Mouse (Mus musculus): Measurements from ENCODE around the gene Zfp385b. TPM values are rescaled to one million over a fixed set of nuclear protein-coding genes. Genes with fewer than 3 reads are reported as not detected.
A peak's percentile ranks its signal among the peaks of the same experiment; 100 is the strongest.

Zfp385b gene
- polyA plus RNA-seq, 1 experiment from 2014 or later: 2.0 TPM

GRCm38 (mm10) chr2:77817357-77817894 is 2.0 kb downstream of the Zfp385b start:
- no peak overlapping the region for H3K9ac ChIP-seq (ENCODE audit: low read length)
- no peak for ATAC-seq (ENCODE audit: insufficient read depth, low FRiP score, low TSS enrichment)
- DNase-seq (ENCODE audit: low spot score): no peak
- no peaks in the 10 kb centered on the region for H3K36me3 ChIP-seq (ENCODE audit: control insufficient read depth, insufficient read depth, low read length)
- H3K4me1 ChIP-seq (ENCODE audit: control insufficient read depth, insufficient read depth, low read length): no peaks in the 10 kb centered on the region
- peaks cover 17% of the 10 kb centered on the region for H3K27me3 ChIP-seq (ENCODE audit: control insufficient read depth, insufficient read depth, low read length)
- peak overlapping the region; percentile 100 for H3K4me2 ChIP-seq (ENCODE audit: low read depth)
- 32% methylated on average over 12 of the region's 12 CpGs for WGBS
- H3K4me3 ChIP-seq (ENCODE audit: low read depth, low read length): peak overlapping the region; percentile 62
- no peak overlapping the region for H3K27ac ChIP-seq (ENCODE audit: low read depth, low read length)
- H3K9me3 ChIP-seq (ENCODE audit: control insufficient read depth, low read length): no peaks in the 10 kb centered on the region

DNA sequence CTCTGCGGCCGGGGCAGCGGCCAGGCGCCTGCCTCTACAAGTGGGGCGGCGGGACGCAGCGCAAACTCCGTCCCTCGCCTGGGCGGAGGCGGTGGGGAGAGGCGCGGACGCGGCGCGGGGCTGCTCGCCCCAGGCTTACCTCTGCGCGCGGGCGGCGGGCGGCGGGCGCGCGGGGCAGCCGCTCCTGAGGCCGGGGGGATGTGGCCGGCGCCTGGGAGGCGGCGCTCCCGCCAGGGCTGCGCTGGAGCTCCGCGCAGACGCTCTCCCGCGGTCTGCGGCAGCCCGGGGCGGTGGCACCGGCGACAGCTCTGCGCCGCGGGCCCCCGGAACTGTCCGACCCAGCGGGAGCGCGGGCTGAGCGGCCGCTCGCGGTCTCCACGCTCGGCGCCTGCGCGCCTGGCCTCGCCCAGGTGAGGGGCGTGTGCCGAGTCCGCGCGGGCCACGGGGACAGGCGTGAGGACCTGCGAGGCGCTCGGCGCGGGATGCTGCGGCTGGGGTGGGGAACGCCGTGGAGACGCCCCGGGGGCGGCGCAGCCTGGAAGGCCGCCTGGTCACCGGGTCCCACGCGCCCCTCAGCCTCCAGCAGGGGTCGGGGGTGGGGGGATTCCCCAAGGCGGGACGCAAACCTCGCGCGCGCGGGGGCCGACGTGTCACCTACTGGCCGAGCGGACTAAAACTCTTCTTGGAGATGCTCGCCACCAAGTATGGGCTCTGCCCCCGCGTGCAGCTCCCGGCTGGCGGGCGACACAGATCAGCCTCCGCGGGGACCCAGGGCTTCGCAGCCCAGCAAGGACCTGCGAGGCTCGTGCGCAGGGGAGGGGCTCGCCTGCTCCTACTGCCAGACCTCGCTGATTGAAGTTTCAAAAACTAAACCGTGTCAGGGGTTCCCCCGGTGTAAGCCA is 2.8 kb downstream of the Zfp385b start:
- Histone ChIP-seq H3K4me2 (ENCODE audit: low read depth) (peak overlapping the region; percentile 100), H3K27me3 (ENCODE audit: control insufficient read depth, insufficient read depth, low read length) (peaks cover 17% of the 10 kb centered on the region), H3K9ac (ENCODE audit: low read length) (peak overlapping the region; percentile 47), H3K4me3 (ENCODE audit: low read depth, low read length) (peak overlapping the region; percentile 62), H3K36me3 (ENCODE audit: control insufficient read depth, insufficient read depth, low read length) (no peaks in the 10 kb centered on the region), H3K4me1 (ENCODE audit: control insufficient read depth, insufficient read depth, low read length) (no peaks in the 10 kb centered on the region), H3K27ac (ENCODE audit: low read depth, low read length) (no peak overlapping the region), H3K9me3 (ENCODE audit: control insufficient read depth, low read length) (no peaks in the 10 kb centered on the region)
- under 1% methylated on average over 98 of the region's 116 CpGs for WGBS
- DNase-seq (ENCODE audit: low spot score) (peak; percentile 60), ATAC-seq (ENCODE audit: insufficient read depth, low FRiP score, low TSS enrichment) (peak; percentile 85)

DNA sequence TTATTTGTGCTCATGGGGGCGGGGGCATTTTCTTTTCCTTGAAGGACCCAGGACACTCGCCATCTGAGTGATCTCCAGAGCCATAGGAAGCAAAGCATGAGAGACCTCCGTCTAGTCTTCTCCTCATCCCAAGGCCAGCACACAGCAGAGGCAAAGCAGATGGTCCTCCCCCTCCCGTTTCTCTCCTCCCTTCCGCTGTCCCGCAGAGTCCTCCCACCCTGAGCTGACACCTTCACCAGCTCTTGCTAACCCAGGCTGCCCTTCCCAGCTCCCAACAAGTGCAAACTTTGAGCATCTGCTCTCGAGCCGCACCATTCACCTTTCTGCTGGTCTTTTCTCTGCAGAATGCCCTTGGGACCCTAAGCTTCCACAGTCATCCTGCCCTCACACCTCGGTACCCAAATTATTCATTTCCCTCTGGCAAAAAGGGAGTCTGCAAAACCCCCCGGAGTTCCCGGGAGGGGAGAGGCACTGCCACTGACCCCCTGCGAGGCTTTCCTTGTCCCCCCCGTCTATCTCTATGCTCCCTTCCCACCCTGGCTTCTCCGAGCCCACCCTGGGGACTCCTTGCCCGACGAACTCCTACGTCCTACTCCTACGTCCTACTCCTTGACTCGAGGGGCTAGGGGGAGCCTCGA is 3.5 kb downstream of the Zfp385b start:
- no peak overlapping the region for H3K27ac ChIP-seq (ENCODE audit: low read depth, low read length)
- DNase-seq (ENCODE audit: low spot score): no peak
- peak overlapping the region; percentile 62 for H3K4me3 ChIP-seq (ENCODE audit: low read depth, low read length)
- peak overlapping the region; percentile 100 for H3K4me2 ChIP-seq (ENCODE audit: low read depth)
- 5% methylated on average over 20 of the region's 20 CpGs for WGBS
- H3K9me3 ChIP-seq (ENCODE audit: control insufficient read depth, low read length): no peaks in the 10 kb centered on the region
- no peak for ATAC-seq (ENCODE audit: insufficient read depth, low FRiP score, low TSS enrichment)
- H3K36me3 ChIP-seq (ENCODE audit: control insufficient read depth, insufficient read depth, low read length): no peaks in the 10 kb centered on the region
- H3K9ac ChIP-seq (ENCODE audit: low read length): peak overlapping the region; percentile 47; the same call in 1 of the 2 replicates
- no peaks in the 10 kb centered on the region for H3K4me1 ChIP-seq (ENCODE audit: control insufficient read depth, insufficient read depth, low read length)
- H3K27me3 ChIP-seq (ENCODE audit: control insufficient read depth, insufficient read depth, low read length): peaks cover 17% of the 10 kb centered on the region

DNA sequence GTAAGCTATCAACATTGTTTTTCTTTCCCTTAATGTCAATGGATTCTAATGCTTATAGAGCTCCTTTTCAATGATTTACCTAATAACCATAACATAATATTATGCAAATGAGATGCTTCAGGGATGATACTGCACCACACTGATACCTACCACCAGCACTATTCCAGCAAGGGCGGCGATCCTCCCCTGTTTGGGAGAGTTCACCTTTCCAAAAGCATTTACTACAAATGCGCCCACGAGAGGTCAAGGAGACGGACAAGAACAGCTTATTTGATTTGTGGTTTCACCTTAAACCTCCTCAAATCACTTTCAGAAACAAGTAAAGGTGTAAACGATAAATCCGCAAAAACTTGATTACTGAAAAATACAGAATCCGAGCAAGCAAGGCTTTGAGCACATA is 4.5 kb downstream of the Zfp385b start:
- Histone ChIP-seq H3K27me3 (ENCODE audit: control insufficient read depth, insufficient read depth, low read length) (peaks cover 17% of the 10 kb centered on the region), H3K9me3 (ENCODE audit: control insufficient read depth, low read length) (no peaks in the 10 kb centered on the region), H3K36me3 (ENCODE audit: control insufficient read depth, insufficient read depth, low read length) (no peaks in the 10 kb centered on the region), H3K4me3 (ENCODE audit: low read depth, low read length) (no peak overlapping the region), H3K9ac (ENCODE audit: low read length) (no peak overlapping the region), H3K4me2 (ENCODE audit: low read depth) (no peak overlapping the region), H3K4me1 (ENCODE audit: control insufficient read depth, insufficient read depth, low read length) (no peaks in the 10 kb centered on the region), H3K27ac (ENCODE audit: low read depth, low read length) (no peak overlapping the region)
- 87% methylated on average over 8 of the region's 8 CpGs for WGBS
- no peak for DNase-seq (ENCODE audit: low spot score)
- ATAC-seq (ENCODE audit: insufficient read depth, low FRiP score, low TSS enrichment): no peak

GRCm38 (mm10) chr2:77813029-77813428 is 6.4 kb downstream of the Zfp385b start:
- 82% methylated on average over 3 of the region's 3 CpGs for WGBS
- Histone ChIP-seq H3K9ac (ENCODE audit: low read length) (no peak overlapping the region), H3K27ac (ENCODE audit: low read depth, low read length) (no peak overlapping the region), H3K9me3 (ENCODE audit: control insufficient read depth, low read length) (no peaks in the 10 kb centered on the region), H3K27me3 (ENCODE audit: control insufficient read depth, insufficient read depth, low read length) (peaks cover 15% of the 10 kb centered on the region), H3K36me3 (ENCODE audit: control insufficient read depth, insufficient read depth, low read length) (no peaks in the 10 kb centered on the region), H3K4me1 (ENCODE audit: control insufficient read depth, insufficient read depth, low read length) (no peaks in the 10 kb centered on the region), H3K4me3 (ENCODE audit: low read depth, low read length) (no peak overlapping the region), H3K4me2 (ENCODE audit: low read depth) (no peak overlapping the region)
- DNase-seq (ENCODE audit: low spot score) (no peak), ATAC-seq (ENCODE audit: insufficient read depth, low FRiP score, low TSS enrichment) (no peak)

DNA sequence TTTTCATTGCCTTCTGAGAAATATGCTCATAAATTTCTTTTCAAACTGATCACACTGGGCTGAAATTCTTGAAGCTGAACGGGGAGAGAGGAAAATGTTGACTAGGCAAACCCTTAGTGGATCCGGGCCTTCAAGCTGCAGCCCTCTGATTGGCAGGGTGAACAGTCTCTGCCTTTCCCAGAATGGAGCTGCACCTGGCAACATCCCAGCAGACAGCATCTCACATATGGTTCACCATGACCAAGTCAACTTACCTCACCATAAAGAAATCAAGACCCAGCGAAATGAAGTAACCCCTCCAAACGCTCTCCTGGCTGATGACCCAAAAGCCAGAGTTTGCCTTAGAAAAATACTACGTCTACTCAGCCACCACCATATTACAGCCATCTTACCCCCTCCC is 8.7 kb downstream of the Zfp385b start:
- Histone ChIP-seq H3K9me3 (ENCODE audit: control insufficient read depth, low read length) (no peaks in the 10 kb centered on the region), H3K36me3 (ENCODE audit: control insufficient read depth, insufficient read depth, low read length) (no peaks in the 10 kb centered on the region), H3K27me3 (ENCODE audit: control insufficient read depth, insufficient read depth, low read length) (peaks cover 4% of the 10 kb centered on the region), H3K9ac (ENCODE audit: low read length) (no peak overlapping the region), H3K4me2 (ENCODE audit: low read depth) (no peak overlapping the region), H3K4me3 (ENCODE audit: low read depth, low read length) (no peak overlapping the region), H3K27ac (ENCODE audit: low read depth, low read length) (no peak overlapping the region), H3K4me1 (ENCODE audit: control insufficient read depth, insufficient read depth, low read length) (no peaks in the 10 kb centered on the region)
- 93% methylated on average over 5 of the region's 5 CpGs for WGBS
- ATAC-seq (ENCODE audit: insufficient read depth, low FRiP score, low TSS enrichment) (no peak), DNase-seq (ENCODE audit: low spot score) (no peak)

DNA sequence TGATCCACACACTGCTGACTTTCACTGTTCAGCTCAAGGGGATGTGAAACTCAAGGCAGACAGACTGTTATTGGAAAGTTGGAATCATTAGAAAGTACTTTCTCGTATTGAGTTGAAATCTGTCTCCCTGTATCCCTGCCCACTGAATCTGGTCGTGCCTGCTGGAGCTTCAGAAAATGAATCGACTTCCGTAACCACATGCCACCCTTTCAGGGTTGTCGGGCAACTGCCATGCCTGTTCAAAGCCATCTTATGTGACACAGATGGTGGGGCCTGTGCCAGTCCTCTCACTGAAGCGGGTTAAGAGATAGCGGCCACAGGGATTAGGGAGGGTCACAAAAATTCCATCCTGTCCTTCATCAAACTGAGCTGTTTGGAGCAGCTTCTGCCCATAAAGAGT is 14.7 kb downstream of the Zfp385b start:
- 89% methylated on average over 7 of the region's 7 CpGs for WGBS
- no peak for ATAC-seq (ENCODE audit: insufficient read depth, low FRiP score, low TSS enrichment)
- no peaks in the 10 kb centered on the region for H3K36me3 ChIP-seq (ENCODE audit: control insufficient read depth, insufficient read depth, low read length)
- H3K4me1 ChIP-seq (ENCODE audit: control insufficient read depth, insufficient read depth, low read length): no peaks in the 10 kb centered on the region
- H3K27ac ChIP-seq (ENCODE audit: low read depth, low read length): no peak overlapping the region
- no peaks in the 10 kb centered on the region for H3K9me3 ChIP-seq (ENCODE audit: control insufficient read depth, low read length)
- no peak overlapping the region for H3K4me2 ChIP-seq (ENCODE audit: low read depth)
- no peak overlapping the region for H3K4me3 ChIP-seq (ENCODE audit: low read depth, low read length)
- H3K27me3 ChIP-seq (ENCODE audit: control insufficient read depth, insufficient read depth, low read length): no peaks in the 10 kb centered on the region
- DNase-seq (ENCODE audit: low spot score): no peak
- no peak overlapping the region for H3K9ac ChIP-seq (ENCODE audit: low read length)

- no peak for ATAC-seq (ENCODE audit: insufficient read depth, low FRiP score, low TSS enrichment)
- Histone ChIP-seq H3K27me3 (ENCODE audit: control insufficient read depth, insufficient read depth, low read length) (no peaks in the 10 kb centered on the region), H3K4me2 (ENCODE audit: low read depth) (no peak overlapping the region), H3K27ac (ENCODE audit: low read depth, low read length) (no peak overlapping the region), H3K4me1 (ENCODE audit: control insufficient read depth, insufficient read depth, low read length) (no peaks in the 10 kb centered on the region), H3K9me3 (ENCODE audit: control insufficient read depth, low read length) (no peaks in the 10 kb centered on the region), H3K36me3 (ENCODE audit: control insufficient read depth, insufficient read depth, low read length) (no peaks in the 10 kb centered on the region), H3K4me3 (ENCODE audit: low read depth, low read length) (no peak overlapping the region), H3K9ac (ENCODE audit: low read length) (no peak overlapping the region)
- WGBS: 89% methylated on average over 3 of the region's 3 CpGs
- DNase-seq (ENCODE audit: low spot score): no peak
Measured at GRCm38 (mm10) chr2:77802291-77802690, 17.1 kb downstream of the Zfp385b start.
